Mouse (Mus musculus) hindbrain, embryonic 11.5 days (tissue): ENCODE measurements around the gene Glrp1. TPM values are rescaled to one million over a fixed set of nuclear protein-coding genes. Genes with fewer than 3 reads are reported as not detected.

Experiments used
- ATAC-seq: fragments of 200-750 bp; cut with Nextera tagmentation; 2 replicates; pipeline ENCODE4 v1.8.0; 2017; ENCODE audit warnings: mild to moderate bottlenecking, moderate TSS enrichment, moderate library complexity; ENCODE audit not compliant: low FRiP score
- DNase-seq: peaks from one replicate; pipeline ENCODE4 v3.0.0-alpha.2; 2015; ENCODE audit warnings: low spot score
- H3K27ac ChIP-seq: fragments of 300-500 bp; sonication (generic); 2 replicates; pipeline ENCODE4 v1.5.1; 2014; ENCODE audit warnings: mild to moderate bottlenecking, low read depth, low read length
- H3K27me3 ChIP-seq: fragments of 300-500 bp; sonication (generic); 2 replicates; pipeline ENCODE4 v1.6.1; 2014; ENCODE audit warnings: mild to moderate bottlenecking, low read length, moderate library complexity, mixed read lengths; ENCODE audit not compliant: control insufficient read depth, insufficient read depth
- H3K36me3 ChIP-seq: fragments of 300-500 bp; sonication (generic); 2 replicates; pipeline ENCODE4 v1.6.1; 2014; ENCODE audit warnings: mild to moderate bottlenecking, low read length, moderate library complexity, mixed read lengths; ENCODE audit not compliant: control insufficient read depth, insufficient read depth
- H3K4me1 ChIP-seq: fragments of 300-500 bp; sonication (generic); replicated peaks from 2 replicates; pipeline ENCODE4 v1.6.1; 2014; ENCODE audit warnings: low read length, mixed read lengths; ENCODE audit not compliant: control insufficient read depth, insufficient read depth
- H3K4me2 ChIP-seq: fragments of 300-500 bp; sonication (generic); replicated peaks from 2 replicates; pipeline ENCODE4 v1.6.1; 2014; ENCODE audit warnings: mild to moderate bottlenecking, low read depth, low read length
- H3K4me3 ChIP-seq: fragments of 300-500 bp; sonication (generic); 2 replicates; pipeline ENCODE4 v1.5.1; 2014; ENCODE audit warnings: low read depth, low read length
- H3K9ac ChIP-seq: fragments of 300-500 bp; sonication (generic); 2 replicates; pipeline ENCODE4 v1.6.1; 2014; ENCODE audit warnings: low read depth, low read length
- H3K9me3 ChIP-seq: fragments of 300-500 bp; sonication (generic); 2 replicates; pipeline ENCODE4 v1.6.1; 2016; ENCODE audit warnings: low read length; ENCODE audit not compliant: control insufficient read depth
- WGBS: fragments of 180-500 bp; shearing (Covaris S2); extraction: QIAGEN DNeasy Blood & Tissue Kit; methylation state at CpG from one replicate; pipeline ENCODE4 v1.1.7; 2014; 5-methylcytosine and 5-hydroxymethylcytosine counted together
- polyA plus RNA-seq: library from polyadenylated mRNA; unstranded; fragments of >200 nt; fragmentation: Nextera tagmentation; extraction: Ambion mirVana; gene quantifications from 2 replicates; pipeline ENCODE4 v1.2.1, GENCODE M21; 2014

Gene Glrp1
- polyA plus RNA-seq, 1 experiment from 2014 or later, result not detected

DNA sequence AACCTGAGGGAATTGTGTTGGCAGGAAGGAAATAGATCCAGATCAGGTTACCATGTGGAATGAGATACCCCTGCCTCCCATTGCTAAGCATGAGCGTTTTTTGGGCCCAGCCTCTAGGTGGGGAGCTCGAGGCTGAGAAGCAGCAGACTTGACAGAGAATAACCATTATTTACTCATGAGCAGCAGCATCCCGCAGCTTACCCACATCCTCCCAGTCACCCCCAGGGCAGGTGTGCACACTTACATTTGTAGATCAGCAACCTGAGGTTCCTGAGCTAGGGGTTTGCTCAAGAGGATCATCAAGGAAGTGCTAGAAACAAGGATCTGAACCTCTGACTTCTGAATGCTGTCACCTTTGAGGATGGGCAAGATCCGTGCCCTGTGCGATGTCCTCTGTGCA lies 3.5 kb downstream of the Glrp1 start:
- no peak overlapping the region for H3K4me2 ChIP-seq
- H3K4me3 ChIP-seq, result no peak overlapping the region
- no peak overlapping the region for H3K27ac ChIP-seq
- 80% methylated on average over 5 of the region's 5 CpGs for WGBS
- H3K36me3 ChIP-seq, result no peaks in the 10 kb centered on the region
- H3K9ac ChIP-seq, result no peak overlapping the region
- no peaks in the 10 kb centered on the region for H3K27me3 ChIP-seq
- H3K9me3 ChIP-seq, result no peaks in the 10 kb centered on the region
- DNase-seq (no peak), ATAC-seq (no peak)
- H3K4me1 ChIP-seq, result peaks cover 3% of the 10 kb centered on the region

GRCm38 (mm10) chr1:88505697-88506096 lies 4.2 kb downstream of the Glrp1 start:
- H3K4me2 ChIP-seq, result no peak overlapping the region
- no peak overlapping the region for H3K27ac ChIP-seq
- no peak overlapping the region for H3K9ac ChIP-seq
- H3K4me1 ChIP-seq, result peaks cover 3% of the 10 kb centered on the region
- ATAC-seq (no peak), DNase-seq (no peak)
- H3K9me3 ChIP-seq, result no peaks in the 10 kb centered on the region
- no peaks in the 10 kb centered on the region for H3K27me3 ChIP-seq
- H3K4me3 ChIP-seq, result no peak overlapping the region
- 70% methylated on average over 6 of the region's 6 CpGs for WGBS
- no peaks in the 10 kb centered on the region for H3K36me3 ChIP-seq

DNA sequence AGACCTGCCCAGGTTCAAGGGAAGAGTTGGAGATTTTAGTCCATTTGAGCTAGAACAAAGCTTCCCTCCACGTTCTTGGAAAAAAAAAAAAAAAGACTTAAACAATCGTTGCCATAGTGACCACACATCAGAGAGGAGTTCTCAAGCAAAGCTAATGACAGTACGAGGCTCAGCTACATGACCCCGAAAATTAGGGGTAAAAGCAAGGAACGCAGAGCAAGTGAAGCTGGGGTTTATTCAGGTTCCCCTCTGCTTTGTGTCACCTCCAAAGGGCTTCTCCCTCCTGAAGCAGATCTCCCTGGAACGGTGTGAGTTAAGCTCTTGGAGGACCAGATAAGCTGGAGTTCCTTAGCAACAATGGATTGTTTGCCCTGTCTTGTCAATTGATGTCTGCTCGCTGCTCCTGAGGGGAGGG lies 5.3 kb downstream of the Glrp1 start:
- DNase-seq, result peak; percentile 44
- no peaks in the 10 kb centered on the region for H3K27me3 ChIP-seq
- no peak overlapping the region for H3K4me2 ChIP-seq
- H3K36me3 ChIP-seq, result no peaks in the 10 kb centered on the region
- H3K9me3 ChIP-seq, result no peaks in the 10 kb centered on the region
- 16% methylated on average over 7 of the region's 7 CpGs for WGBS
- peaks cover 3% of the 10 kb centered on the region for H3K4me1 ChIP-seq
- no peak for ATAC-seq
- no peak overlapping the region for H3K9ac ChIP-seq
- no peak overlapping the region for H3K4me3 ChIP-seq
- no peak overlapping the region for H3K27ac ChIP-seq

DNA sequence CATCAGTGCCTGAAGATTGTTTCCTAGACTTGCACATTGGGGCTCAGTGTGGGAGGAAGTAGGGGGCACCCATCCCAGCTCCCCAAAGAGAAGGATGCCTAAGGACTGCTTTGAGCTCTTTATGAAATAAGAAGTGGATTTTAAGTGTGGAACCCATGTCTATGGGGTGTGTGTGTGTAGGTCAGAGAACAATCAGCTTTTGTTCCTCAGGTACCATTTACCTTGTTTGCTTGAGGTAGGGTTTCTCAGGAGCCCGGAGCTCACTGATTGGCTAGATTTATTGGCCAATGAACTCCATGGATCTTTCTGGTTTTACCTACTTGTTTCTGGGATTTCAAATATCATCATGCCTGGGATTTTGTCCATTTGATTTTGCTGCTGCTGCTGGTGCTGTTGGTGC lies 7.0 kb downstream of the Glrp1 start:
- no peak overlapping the region for H3K9ac ChIP-seq
- no peaks in the 10 kb centered on the region for H3K9me3 ChIP-seq
- H3K4me2 ChIP-seq, result no peak overlapping the region
- H3K4me1 ChIP-seq, result peaks cover 3% of the 10 kb centered on the region
- 93% methylated on average over 1 of the region's 1 CpGs for WGBS
- no peak overlapping the region for H3K4me3 ChIP-seq
- H3K27me3 ChIP-seq, result no peaks in the 10 kb centered on the region
- ATAC-seq, result no peak
- H3K36me3 ChIP-seq, result no peaks in the 10 kb centered on the region
- DNase-seq, result no peak
- no peak overlapping the region for H3K27ac ChIP-seq

GRCm38 (mm10) chr1:88499230-88499737 lies 10.6 kb downstream of the Glrp1 start:
- no peaks in the 10 kb centered on the region for H3K4me1 ChIP-seq
- H3K27me3 ChIP-seq, result no peaks in the 10 kb centered on the region
- H3K36me3 ChIP-seq, result no peaks in the 10 kb centered on the region
- H3K4me3 ChIP-seq, result no peak overlapping the region
- H3K4me2 ChIP-seq, result no peak overlapping the region
- ATAC-seq (no peak), DNase-seq (no peak)
- whole genome bisulfite sequencing, result 88% methylated on average over 11 of the region's 11 CpGs
- H3K27ac ChIP-seq, result no peak overlapping the region
- H3K9ac ChIP-seq, result no peak overlapping the region
- no peaks in the 10 kb centered on the region for H3K9me3 ChIP-seq

DNA sequence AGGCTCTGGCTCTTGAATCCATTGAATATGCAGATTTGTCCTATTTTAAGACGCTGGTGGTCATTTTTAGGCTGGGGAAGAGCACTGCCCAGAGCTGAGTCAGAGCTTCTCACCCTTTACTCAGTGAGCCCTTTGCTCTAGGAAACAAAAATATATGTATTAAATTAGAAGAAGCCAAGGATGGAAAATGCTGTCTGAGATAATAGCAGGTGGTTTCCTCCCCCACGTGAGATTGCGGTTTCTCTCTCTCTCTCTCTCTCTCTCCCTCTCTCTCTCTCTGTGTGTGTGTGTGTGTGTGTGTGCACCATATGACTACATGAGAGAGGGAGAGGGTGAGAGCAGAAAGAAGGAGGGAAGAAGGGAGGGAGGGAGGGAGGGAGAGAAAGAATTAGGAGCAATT lies 12.5 kb downstream of the Glrp1 start:
- WGBS, result 85% methylated on average over 3 of the region's 3 CpGs
- H3K27me3 ChIP-seq, result no peaks in the 10 kb centered on the region

GRCm38 (mm10) chr1:88492415-88492814 lies 17.5 kb downstream of the Glrp1 start:
- H3K4me2 ChIP-seq, result no peak overlapping the region
- 81% methylated on average over 3 of the region's 3 CpGs for WGBS
- H3K4me3 ChIP-seq, result no peak overlapping the region
- no peak overlapping the region for H3K27ac ChIP-seq
- H3K4me1 ChIP-seq, result no peaks in the 10 kb centered on the region
- no peaks in the 10 kb centered on the region for H3K27me3 ChIP-seq
- no peaks in the 10 kb centered on the region for H3K9me3 ChIP-seq
- DNase-seq, result no peak
- no peak overlapping the region for H3K9ac ChIP-seq
- no peaks in the 10 kb centered on the region for H3K36me3 ChIP-seq
- no peak for ATAC-seq

More for the DNA sequence above, 12.5 kb downstream of the Glrp1 start:
- no peak overlapping the region for H3K27ac ChIP-seq
- no peak overlapping the region for H3K4me3 ChIP-seq
- no peaks in the 10 kb centered on the region for H3K9me3 ChIP-seq
- H3K4me1 ChIP-seq, result no peaks in the 10 kb centered on the region
- DNase-seq (no peak), ATAC-seq (no peak)
- H3K4me2 ChIP-seq, result no peak overlapping the region
- H3K9ac ChIP-seq, result no peak overlapping the region
- no peaks in the 10 kb centered on the region for H3K36me3 ChIP-seq

DNA sequence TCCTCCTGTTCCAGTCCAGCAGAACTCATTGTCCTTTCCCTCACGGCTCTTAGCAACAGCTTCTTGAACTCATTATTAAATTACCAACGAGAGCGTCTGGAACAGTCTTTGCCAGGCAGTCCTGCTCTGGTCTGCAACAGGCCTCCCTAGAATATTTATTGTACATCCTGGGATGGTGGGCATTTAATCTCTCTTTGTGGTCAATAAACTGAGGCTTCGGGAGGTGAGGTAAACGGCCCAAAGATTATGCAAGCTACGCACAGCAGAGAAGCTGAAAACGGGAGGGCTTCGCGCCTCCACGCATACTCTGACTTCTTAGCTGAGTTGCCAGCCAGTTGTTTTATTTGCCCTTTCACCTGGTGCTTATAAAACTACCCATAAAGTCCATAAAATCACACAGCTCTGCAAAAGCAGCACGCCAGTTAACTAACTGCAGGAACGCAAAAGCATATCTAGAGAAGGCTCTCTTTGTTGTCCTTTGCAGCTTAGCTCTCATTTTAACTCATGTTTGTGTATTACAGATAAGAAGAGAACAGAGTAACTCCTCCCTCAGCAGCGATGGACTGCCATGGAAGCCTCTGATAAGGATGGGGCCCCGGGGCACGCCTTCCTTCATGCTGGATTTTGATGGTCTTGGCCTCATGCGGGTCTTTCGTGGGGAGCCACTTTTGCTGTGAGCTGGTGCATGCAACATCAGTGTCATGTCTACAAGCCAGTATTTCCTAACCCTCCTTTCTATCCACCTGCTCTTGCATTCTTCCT lies 18.1 kb downstream of the Glrp1 start:
- no peaks in the 10 kb centered on the region for H3K36me3 ChIP-seq
- 79% methylated on average over 17 of the region's 17 CpGs for WGBS
- no peak overlapping the region for H3K27ac ChIP-seq
- no peak for ATAC-seq
- no peak overlapping the region for H3K4me3 ChIP-seq
- H3K9me3 ChIP-seq, result no peaks in the 10 kb centered on the region
- no peak overlapping the region for H3K4me2 ChIP-seq
- DNase-seq, result no peak
- no peaks in the 10 kb centered on the region for H3K4me1 ChIP-seq
- no peak overlapping the region for H3K9ac ChIP-seq
- H3K27me3 ChIP-seq, result no peaks in the 10 kb centered on the region

DNA sequence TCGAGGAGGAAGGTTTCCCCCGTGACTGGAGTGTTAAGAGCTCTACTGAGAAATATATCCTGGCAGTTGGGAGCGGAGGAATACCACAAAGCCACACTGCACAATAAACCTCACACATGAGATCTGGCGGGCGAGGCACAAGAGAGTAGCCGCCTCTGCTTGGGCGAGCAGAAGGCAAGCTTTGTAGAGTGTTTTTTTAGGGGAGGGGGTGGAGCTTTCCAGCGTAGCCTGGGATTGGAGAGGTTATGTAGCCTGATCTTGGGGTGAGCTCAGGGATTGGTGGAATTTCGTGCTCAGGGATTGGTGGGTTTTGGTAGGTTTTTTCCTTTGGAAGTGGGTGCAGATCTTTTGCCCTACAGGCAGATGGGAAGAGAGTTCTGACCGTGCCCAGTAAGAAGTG lies 19.7 kb downstream of the Glrp1 start:
- Histone ChIP-seq H3K4me1 (no peaks in the 10 kb centered on the region), H3K4me2 (no peak overlapping the region), H3K27ac (no peak overlapping the region), H3K9ac (no peak overlapping the region), H3K36me3 (no peaks in the 10 kb centered on the region), H3K27me3 (no peaks in the 10 kb centered on the region), H3K9me3 (no peaks in the 10 kb centered on the region), H3K4me3 (no peak overlapping the region)
- WGBS, result 87% methylated on average over 10 of the region's 10 CpGs
- ATAC-seq (no peak), DNase-seq (no peak)
